Mouse (Mus musculus) embryo, embryonic 9.5 days (tissue): ENCODE results near the gene Vgf.

ENCODE experiments used
- DNase-seq: peaks from one replicate; pipeline ENCODE4 v3.0.0-alpha.2; 2017; ENCODE audit errors: extremely low spot score

Gene Vgf

DNA sequence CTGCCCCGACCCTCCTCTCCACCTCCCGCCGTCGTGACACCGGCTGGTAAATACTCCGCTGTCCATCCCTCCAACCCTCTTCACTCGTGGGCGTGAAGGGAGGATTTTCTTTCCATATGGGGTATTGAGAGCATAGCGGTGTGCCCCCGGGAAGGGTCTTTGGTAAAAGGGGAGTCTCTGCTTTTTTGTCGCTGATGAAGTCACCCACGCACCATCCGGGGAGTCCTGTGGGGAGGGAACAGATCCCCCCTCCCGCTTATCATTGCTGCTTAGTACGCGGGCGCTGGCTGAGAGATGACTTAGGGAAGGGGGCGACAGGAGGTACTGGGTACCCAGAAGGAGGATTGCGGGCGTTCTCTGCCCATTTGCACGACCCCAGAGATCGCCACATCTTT is 4.2 kb downstream of the Vgf start:
- DNase-seq, result no peak

- DNase-seq, result no peak
These were observed 5.2 kb downstream of the Vgf start for GRCm38 (mm10) chr5:137031076-137032032.

- peak; percentile 46 for DNase-seq
These were observed 5.8 kb downstream of the Vgf start for GRCm38 (mm10) chr5:137032033-137032421.

DNA sequence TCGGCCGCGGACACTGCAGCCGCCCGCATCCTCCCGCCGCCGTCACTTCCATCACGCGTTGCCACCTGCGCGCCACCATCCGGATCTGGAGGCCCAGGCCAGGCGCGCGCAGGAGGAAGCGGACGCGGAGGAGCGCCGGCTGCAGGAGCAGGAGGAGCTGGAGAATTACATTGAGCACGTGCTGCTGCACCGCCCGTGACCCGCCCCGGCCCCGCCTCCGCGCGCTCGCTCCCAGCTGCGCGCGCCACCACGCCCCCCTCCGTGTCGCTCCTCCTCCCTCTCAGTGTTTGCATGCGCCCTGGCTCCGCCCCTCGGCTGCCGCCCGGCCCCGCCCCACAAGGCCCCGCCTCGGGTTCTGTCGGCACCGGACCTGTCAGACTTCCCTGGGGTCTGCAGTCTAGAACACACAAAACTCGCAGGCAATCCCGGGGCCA is 6.5 kb downstream of the Vgf start:
- DNase-seq, result peak; percentile 97

- DNase-seq, result no peak
These were observed 10.0 kb downstream of the Vgf start for GRCm38 (mm10) chr5:137036211-137036610.

DNA sequence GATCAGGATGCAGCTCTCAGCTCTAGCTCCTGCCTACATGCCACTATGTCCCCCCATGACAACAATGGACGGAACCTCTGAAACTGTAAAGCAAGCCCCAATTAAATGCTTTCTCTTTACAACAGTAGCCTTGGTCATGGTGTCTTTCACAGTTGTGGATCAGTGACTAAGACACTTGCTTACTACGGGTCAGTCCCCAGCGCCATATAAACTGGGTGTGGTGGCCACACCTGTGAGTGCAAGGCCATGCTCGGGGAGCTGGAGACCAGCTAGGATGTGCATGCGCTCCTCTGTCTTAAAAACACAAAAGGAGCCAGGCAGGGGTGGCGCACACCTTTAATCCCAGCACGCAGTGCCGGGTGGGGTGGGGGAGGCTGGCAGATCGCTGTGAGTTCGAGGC is 13.3 kb downstream of the Vgf start:
- no peak for DNase-seq

DNA sequence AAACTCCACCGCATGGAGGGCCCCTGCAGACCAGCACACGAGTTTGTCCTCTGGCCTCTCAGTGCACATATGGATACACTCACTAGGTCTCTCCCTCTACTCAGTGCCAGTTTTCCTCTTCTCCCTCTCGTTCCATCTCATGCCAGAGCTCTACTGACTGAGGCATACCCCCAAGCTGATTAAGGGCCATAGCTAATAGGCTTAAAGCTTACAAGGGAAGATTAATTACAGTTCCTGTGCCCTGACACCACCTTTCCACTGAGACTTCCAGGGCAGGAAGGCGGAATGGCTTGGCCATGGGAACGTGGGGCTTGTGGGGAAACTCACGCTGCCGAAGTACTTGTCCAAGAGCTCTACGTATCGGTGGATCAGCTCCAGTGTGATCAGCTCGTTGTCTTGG is 15.2 kb downstream of the Vgf start:
- DNase-seq, result no peak

- no peak for DNase-seq
These were observed 17.8 kb downstream of the Vgf start for GRCm38 (mm10) chr5:137043997-137044396.

- DNase-seq, result peak; percentile 100
These were observed 19.5 kb downstream of the Vgf start, which contains the start of gene Ap1s1 for GRCm38 (mm10) chr5:137045402-137046323. TSS of gene Ap1s1 (minus strand) at chr5:137046135.

DNA sequence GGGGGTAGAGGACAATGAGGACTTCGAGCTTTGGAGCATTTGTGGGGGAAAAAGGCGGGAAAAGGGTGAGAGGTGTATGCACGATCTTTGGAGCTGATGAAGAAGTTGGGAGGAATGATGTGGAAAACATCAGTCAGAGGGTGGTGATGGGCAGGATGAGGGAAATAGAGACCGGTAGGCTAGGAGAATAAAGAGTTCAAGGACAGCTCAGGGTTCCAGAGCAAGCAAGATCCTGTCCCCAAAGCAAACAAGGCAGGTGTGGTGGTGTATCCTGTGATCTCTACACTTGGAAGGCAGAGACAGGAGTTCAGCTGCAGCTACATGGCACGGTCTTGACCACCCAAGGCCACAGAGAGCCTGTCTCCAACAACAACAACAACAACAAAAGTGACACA is 20.1 kb downstream of the Vgf start:
- DNase-seq, result no peak

DNA sequence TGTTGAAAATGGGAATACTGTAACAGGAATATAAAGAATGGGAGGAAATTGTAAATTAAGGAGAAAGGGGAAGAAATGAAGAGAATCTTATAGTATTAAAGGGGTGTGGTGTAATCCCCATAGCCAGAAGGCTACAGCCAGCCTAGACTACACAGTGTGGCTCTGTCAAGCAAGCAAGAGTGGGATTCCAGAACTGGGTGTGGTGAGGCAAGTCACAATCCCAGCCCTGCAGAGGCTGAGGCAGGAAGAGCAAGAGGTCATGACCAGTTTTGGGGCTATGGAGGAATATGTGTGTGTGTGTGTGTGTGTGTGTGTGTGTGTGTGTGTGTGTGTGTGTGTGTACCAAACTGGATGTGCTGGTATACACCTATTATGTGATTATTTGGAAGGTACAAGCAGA is 20.8 kb downstream of the Vgf start:
- DNase-seq, result no peak

- no peak for DNase-seq
These were observed 24.9 kb downstream of the Vgf start for GRCm38 (mm10) chr5:137051125-137051524.

- DNase-seq, result no peak
These were observed 25.8 kb downstream of the Vgf start for GRCm38 (mm10) chr5:137051914-137052505.

GRCm38 (mm10) chr5:137054299-137054698 is 28.1 kb downstream of the Vgf start:
- DNase-seq, result no peak

DNA sequence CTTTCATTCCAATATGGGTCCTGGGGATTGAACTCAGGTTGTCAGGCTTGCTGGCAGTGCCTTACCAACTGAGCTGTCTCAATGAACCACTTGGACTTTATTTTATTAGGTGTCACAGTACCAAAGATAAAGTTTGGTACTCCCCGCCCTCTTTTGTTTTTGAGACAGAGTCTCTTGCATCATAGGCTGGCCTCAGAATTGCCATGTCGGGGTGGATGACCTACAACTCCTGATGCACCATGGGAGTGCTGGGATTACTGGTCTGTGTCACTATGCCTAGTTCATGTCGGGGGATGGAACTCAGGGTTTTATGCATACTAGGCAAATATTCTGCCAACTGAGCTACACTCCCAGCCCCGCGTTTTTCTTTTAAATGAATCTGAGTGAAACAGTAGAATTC is 28.7 kb downstream of the Vgf start:
- no peak for DNase-seq

- no peak for DNase-seq
These were observed 35.8 kb downstream of the Vgf start for GRCm38 (mm10) chr5:137061809-137062481.

- DNase-seq, result no peak
These were observed 36.4 kb downstream of the Vgf start for GRCm38 (mm10) chr5:137062601-137063000.

DNA sequence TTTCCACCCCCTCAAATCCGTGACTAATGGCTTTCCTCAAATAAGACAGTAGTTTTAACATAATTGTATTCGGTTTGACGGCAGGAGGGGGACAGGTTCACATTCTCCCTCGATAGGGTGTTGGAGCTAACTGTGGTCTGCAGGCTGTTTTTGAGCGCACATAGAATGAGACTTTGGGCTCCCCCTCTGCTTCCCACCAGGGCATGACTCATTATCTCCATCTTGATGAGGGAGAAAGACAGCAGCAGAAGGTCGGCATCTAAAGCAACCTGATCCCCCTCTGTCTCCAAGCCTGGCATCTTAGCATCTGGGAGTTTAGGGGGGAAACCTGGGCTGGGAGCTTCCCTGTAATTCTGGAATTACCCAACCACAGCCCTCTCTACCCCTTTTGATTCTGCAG is 39.3 kb downstream of the Vgf start:
- DNase-seq, result no peak

DNA sequence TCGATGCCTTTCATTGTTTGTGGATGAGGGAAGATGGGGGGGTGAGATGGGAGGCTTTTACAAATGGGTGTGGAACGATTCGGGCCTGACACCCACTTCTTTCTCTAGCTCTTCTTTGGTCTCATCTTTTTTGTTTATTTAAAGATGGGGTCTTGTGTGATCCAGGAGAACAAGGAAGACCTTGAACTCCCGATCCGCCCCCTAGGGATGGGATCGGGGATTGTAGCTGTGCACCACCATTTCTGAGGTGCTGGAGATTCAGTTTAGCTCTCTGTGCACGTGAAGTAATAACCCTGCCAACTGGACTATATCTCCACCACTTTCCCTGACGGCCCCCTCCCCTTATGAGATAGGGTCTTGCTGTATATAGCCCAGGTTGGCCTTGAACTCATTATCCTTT is 39.7 kb downstream of the Vgf start:
- DNase-seq, result no peak

GRCm38 (mm10) chr5:137068711-137069110 is 42.5 kb downstream of the Vgf start:
- no peak for DNase-seq

- no peak for DNase-seq
These were observed 44.9 kb downstream of the Vgf start for GRCm38 (mm10) chr5:137070881-137071605.
